Mouse (Mus musculus): ENCODE data around the gene Mmp28. TPM values are rescaled to one million over a fixed set of nuclear protein-coding genes. Genes with fewer than 3 reads are reported as not detected.

The Mmp28 gene
- polyA plus RNA-seq, 1 experiment from 2014 or later, result 2.6 TPM

DNA sequence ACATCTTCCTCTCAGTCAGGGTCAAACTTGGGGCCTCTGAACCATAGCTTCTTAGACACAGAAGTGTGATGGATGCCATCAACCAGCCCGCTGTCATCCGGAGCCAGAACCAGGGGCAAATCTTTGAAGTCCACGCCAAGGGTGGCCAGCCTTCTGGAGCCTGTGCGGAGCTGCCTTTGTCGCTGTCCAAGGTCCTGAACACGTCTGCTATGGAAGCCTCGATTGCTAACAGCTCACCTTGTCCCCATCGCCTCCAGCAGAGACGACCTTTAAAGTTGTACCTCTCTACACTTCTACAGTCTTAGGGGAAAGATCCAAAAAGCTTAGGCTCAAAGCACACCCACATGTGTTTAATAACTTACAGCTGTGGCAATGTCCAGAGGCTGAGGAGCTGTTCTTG, 41.6 kb downstream of the Mmp28 start:
- Histone ChIP-seq H3K4me2 (no peak overlapping the region), H3K27me3 (peaks cover 62% of the 10 kb centered on the region), H3K9ac (no peak overlapping the region), H3K4me3 (no peak overlapping the region), H3K4me1 (peaks cover 8% of the 10 kb centered on the region), H3K27ac (no peak overlapping the region), H3K36me3 (no peaks in the 10 kb centered on the region), H3K9me3 (no peaks in the 10 kb centered on the region)
- WGBS, result 1% methylated on average over 9 of the region's 9 CpGs
- no peak for ATAC-seq (ENCODE audit: insufficient number of reproducible peaks, insufficient read depth, low FRiP score, low TSS enrichment, low read depth)

DNA sequence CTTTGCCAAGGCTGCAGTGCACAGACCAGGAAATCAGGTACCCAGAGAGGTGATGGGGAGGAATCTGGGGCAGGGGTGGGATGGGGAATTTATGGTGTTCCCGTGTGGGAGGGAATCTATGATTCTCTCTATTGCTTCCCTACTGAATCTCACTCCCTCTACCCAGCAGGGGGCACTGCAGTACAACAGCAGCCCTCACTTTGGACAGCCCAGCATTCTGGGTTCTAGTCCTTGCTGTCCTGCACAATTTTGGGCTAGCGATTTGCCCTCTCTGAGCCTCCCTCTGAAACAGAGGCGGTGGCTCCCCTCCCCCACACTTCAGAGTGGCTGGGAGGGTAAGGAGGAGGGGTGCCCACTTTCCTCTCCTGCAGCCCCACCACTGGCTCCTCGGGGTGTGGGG, 42.5 kb downstream of the Mmp28 start:
- Histone ChIP-seq H3K4me2 (no peak overlapping the region), H3K27me3 (peaks cover 53% of the 10 kb centered on the region), H3K27ac (no peak overlapping the region), H3K36me3 (no peaks in the 10 kb centered on the region), H3K9me3 (no peaks in the 10 kb centered on the region), H3K4me3 (no peak overlapping the region), H3K4me1 (peaks cover 8% of the 10 kb centered on the region), H3K9ac (no peak overlapping the region)
- no peak for ATAC-seq (ENCODE audit: insufficient number of reproducible peaks, insufficient read depth, low FRiP score, low TSS enrichment, low read depth)
- 35% methylated on average over 4 of the region's 4 CpGs for WGBS

DNA sequence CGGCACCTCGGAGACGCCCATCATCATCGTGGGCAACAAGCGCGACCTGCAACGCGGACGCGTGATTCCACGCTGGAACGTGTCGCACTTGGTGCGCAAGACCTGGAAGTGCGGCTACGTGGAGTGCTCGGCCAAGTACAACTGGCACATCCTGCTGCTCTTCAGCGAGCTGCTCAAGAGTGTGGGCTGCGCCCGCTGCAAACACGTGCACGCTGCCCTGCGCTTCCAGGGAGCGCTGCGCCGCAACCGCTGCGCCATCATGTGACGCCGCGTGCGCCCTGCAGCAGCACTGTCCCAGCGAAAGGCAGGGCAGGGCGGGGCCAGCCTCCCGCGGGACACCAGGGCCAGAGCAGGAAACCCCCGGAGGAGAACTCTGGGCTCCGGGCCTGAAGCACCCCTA, 44.3 kb downstream of the Mmp28 start:
- H3K4me3 ChIP-seq, result 0 out of 2 replicates have a peak overlapping the region, but pooled peaks have one; percentile 20
- 7% methylated on average over 38 of the region's 38 CpGs for WGBS
- no peaks in the 10 kb centered on the region for H3K9me3 ChIP-seq
- H3K36me3 ChIP-seq, result no peaks in the 10 kb centered on the region
- no peak for ATAC-seq (ENCODE audit: insufficient number of reproducible peaks, insufficient read depth, low FRiP score, low TSS enrichment, low read depth)
- peak overlapping the region; percentile 28 for H3K4me2 ChIP-seq
- H3K9ac ChIP-seq, result no peak overlapping the region
- peaks cover 53% of the 10 kb centered on the region for H3K27me3 ChIP-seq
- H3K27ac ChIP-seq, result no peak overlapping the region
- peaks cover 8% of the 10 kb centered on the region for H3K4me1 ChIP-seq

DNA sequence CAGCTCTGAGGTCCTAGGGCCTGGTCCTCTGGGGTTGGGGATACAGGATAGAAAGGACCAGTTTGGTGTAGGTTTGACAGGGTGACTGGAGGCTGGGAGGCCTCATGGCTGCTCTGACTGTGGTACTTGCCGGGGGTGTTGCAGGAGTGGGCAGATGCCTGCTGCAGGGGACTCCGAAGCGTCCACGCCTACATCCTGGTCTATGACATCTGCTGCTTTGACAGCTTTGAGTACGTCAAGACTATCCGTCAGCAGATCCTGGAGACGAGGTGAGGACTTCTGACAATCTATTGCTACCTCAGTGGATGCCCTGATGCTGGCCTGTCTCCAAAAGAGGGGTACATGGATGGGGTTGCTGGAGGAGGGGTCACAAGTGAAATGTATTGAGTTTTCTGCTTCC, 45.2 kb downstream of the Mmp28 start:
- Histone ChIP-seq H3K9ac (no peak overlapping the region), H3K36me3 (no peaks in the 10 kb centered on the region), H3K4me3 (no peak overlapping the region), H3K4me1 (peaks cover 8% of the 10 kb centered on the region), H3K4me2 (no peak overlapping the region), H3K27ac (no peak overlapping the region), H3K9me3 (no peaks in the 10 kb centered on the region), H3K27me3 (peaks cover 52% of the 10 kb centered on the region)
- whole genome bisulfite sequencing, result 76% methylated on average over 7 of the region's 7 CpGs
- ATAC-seq (ENCODE audit: insufficient number of reproducible peaks, insufficient read depth, low FRiP score, low TSS enrichment, low read depth), result no peak

DNA sequence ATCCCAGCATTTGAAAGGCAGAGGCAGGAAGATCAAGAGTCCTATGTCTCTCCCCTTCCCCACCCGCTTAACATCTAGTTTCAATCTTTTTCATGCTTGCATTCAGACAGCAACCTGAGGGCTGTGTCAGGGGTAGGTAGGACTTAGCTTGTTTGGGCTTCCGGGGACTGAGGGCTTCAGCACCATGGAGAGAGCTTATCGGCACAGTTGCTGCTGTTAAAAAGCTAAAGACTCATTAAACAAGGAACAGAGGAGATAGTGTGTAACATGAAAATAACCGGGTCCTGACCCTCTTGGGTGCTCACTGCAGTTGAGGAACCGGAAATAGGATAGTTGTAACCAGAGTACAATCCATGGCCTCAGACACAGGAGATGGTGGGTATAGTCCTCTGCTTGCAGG, 45.8 kb downstream of the Mmp28 start:
- no peak for ATAC-seq (ENCODE audit: insufficient number of reproducible peaks, insufficient read depth, low FRiP score, low TSS enrichment, low read depth)
- Histone ChIP-seq H3K4me3 (no peak overlapping the region), H3K9ac (no peak overlapping the region), H3K36me3 (no peaks in the 10 kb centered on the region), H3K4me2 (no peak overlapping the region), H3K27me3 (peaks cover 50% of the 10 kb centered on the region), H3K9me3 (no peaks in the 10 kb centered on the region), H3K4me1 (peaks cover 8% of the 10 kb centered on the region), H3K27ac (no peak overlapping the region)
- WGBS, result 7% methylated on average over 5 of the region's 5 CpGs

DNA sequence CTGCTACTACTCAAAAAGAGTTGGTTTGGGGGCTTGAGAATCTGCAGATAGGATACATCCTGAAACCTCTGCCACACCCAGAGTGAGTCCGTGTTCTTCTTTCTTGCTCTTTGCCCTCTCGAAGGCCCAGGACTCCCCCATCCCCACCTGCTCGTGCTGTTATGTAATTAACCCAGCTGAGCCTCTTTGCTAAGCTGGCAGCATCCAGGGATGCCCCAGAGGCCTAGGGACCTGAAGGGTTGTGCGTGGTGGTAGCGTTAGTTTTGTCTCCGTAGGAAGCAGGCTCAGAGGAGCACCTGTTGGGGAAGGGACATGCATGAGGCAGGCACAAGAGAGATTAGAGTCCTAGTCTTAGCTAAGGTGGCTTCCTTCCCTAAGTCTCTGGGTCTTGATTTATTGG, 52.4 kb downstream of the Mmp28 start:
- no peak overlapping the region for H3K27ac ChIP-seq
- no peaks in the 10 kb centered on the region for H3K36me3 ChIP-seq
- peak overlapping the region; percentile 93 for H3K4me2 ChIP-seq
- H3K9ac ChIP-seq, result peak overlapping the region; percentile 84; the same call in 1 of the 2 replicates
- ATAC-seq (ENCODE audit: insufficient number of reproducible peaks, insufficient read depth, low FRiP score, low TSS enrichment, low read depth), result no peak
- H3K4me3 ChIP-seq, result peak overlapping the region; percentile 83
- peaks cover 8% of the 10 kb centered on the region; the same call in 1 of the 2 replicates for H3K4me1 ChIP-seq
- 38% methylated on average over 6 of the region's 6 CpGs for WGBS
- H3K27me3 ChIP-seq, result peaks cover 20% of the 10 kb centered on the region
- no peaks in the 10 kb centered on the region for H3K9me3 ChIP-seq

DNA sequence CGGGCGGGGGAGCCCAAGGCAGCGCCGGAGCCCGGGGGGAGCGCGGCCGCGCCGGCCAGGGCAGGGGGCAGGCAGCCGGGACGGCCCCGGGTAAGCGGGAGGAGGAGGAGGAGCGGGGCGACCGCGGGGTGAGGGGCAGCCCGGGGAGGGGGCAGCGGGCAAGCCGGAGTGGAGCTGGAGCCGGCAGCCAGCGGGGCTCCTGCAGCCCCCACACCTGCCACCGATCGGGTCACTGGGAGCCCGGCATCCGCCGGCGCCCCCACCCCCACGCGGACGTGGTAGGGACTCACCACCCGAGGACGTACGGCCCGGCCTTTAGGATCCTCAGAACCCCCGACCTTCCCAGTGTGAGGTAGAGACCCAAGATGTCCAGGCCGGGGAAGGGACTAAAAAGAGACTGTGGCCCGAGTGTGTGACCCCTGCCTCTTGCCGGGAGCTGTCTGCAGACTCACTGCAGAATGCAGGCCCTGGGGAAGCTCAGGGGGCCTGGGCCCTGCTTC, 53.0 kb downstream of the Mmp28 start:
- peak overlapping the region; percentile 84 for H3K9ac ChIP-seq
- 0% methylated on average over 21 of the region's 40 CpGs for WGBS
- H3K4me2 ChIP-seq, result peak overlapping the region; percentile 93
- no peak overlapping the region for H3K27ac ChIP-seq
- H3K36me3 ChIP-seq, result no peaks in the 10 kb centered on the region
- peak; percentile 35; the same call in 1 of the 2 replicates for ATAC-seq (ENCODE audit: insufficient number of reproducible peaks, insufficient read depth, low FRiP score, low TSS enrichment, low read depth)
- peak overlapping the region; percentile 83 for H3K4me3 ChIP-seq
- H3K27me3 ChIP-seq, result peaks cover 20% of the 10 kb centered on the region
- no peaks in the 10 kb centered on the region for H3K9me3 ChIP-seq
- peaks cover 8% of the 10 kb centered on the region; the same call in 1 of the 2 replicates for H3K4me1 ChIP-seq

DNA sequence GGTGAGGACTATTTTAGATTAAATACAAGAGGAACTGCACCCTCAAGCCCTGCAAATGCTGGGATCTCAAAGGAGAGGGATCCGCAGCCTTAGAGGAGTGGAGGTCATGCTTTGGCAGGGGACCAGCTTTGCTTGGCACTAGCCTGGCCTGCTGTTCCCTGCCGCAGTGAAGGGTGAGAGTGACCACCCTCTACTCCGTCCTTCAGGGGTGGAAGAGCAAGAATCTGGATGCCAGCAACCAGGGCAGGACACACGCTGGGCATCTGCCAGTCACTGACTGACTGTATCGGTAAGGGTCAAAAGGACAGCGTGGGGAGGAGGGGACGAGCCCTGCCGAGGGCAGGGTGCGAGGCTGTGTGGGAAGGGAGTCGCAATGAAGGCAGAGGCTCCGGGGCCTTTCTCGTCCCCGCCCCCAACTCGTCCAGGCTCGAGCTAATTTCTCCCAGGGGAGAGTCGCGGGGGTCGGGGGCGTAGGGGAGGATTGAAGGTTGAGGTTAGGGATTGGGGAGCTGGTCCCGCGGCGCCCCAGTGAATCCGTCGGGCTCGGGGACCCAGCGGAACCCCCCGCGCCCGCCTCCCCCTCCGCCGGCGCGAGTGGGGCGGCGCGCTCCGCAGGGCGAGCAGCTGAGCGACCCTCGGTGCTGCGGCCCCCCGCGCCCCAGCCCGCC, 53.6 kb downstream of the Mmp28 start, which contains the start of gene Rasl10b:
Gene Rasl10b, plus strand, starts transcription at position 51 of the 668 bp plus-strand sequence.
- H3K9ac ChIP-seq, result peak within 1 kb of the TSS; percentile 84
- 2% methylated on average over 33 of the region's 44 CpGs for WGBS
- peak within 1 kb of the TSS; percentile 83 for H3K4me3 ChIP-seq
- H3K36me3 ChIP-seq, result no peaks in the 10 kb centered on the region
- H3K27me3 ChIP-seq, result peaks cover 20% of the 10 kb centered on the region
- peak; percentile 45; the same call in 1 of the 2 replicates for ATAC-seq (ENCODE audit: insufficient number of reproducible peaks, insufficient read depth, low FRiP score, low TSS enrichment, low read depth)
- no peak within 1 kb of the TSS for H3K27ac ChIP-seq
- peak within 1 kb of the TSS; percentile 93 for H3K4me2 ChIP-seq
- H3K4me1 ChIP-seq, result peaks cover 8% of the 10 kb centered on the region; the same call in 1 of the 2 replicates
- no peaks in the 10 kb centered on the region for H3K9me3 ChIP-seq

DNA sequence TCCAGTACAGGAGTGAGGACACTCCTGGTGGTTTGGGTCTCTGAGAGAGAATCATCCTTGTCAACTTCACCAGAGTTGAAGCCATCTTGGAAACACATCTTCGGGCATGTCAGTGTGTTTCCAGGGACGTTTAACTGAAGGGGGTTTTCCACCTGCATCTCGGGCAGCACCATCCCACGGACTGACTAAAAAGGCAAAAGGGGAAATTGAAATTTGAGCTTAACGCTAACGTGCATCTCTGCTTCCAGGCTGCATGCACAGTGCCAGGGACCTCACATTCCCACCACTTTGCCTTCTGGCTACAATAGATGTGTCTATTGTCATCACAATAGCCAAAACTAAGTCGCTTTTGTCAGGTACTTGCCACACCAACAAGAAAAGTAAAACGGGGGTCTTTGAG, 54.6 kb downstream of the Mmp28 start:
- Histone ChIP-seq H3K4me2 (no peak overlapping the region), H3K27ac (no peak overlapping the region), H3K4me3 (no peak overlapping the region), H3K4me1 (peaks cover 8% of the 10 kb centered on the region; the same call in 1 of the 2 replicates), H3K27me3 (peaks cover 20% of the 10 kb centered on the region), H3K36me3 (peaks cover 9% of the 10 kb centered on the region), H3K9me3 (no peaks in the 10 kb centered on the region), H3K9ac (no peak overlapping the region)
- 31% methylated on average over 8 of the region's 8 CpGs for WGBS
- ATAC-seq (ENCODE audit: insufficient number of reproducible peaks, insufficient read depth, low FRiP score, low TSS enrichment, low read depth), result no peak

DNA sequence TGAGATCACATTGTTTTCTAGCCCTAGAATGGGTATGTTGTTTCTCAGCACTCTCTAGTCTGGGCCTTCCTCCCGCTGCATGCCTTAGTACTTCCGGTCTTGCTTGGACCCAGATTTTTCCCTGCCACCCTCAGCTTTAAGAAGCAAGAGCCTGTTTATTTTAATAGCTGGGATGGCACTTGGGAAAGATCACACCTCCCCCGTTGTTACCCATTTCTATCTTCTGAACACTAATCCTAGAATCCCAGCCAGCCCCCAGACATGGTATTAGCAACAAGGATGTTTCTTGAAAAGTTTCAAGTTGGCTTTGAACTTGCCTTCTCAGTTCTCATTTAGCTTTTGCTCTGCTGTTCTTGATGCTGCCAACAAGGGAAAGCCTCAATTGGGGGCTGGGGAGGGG, 56.5 kb downstream of the Mmp28 start:
- 57% methylated on average over 3 of the region's 3 CpGs for WGBS
- ATAC-seq (ENCODE audit: insufficient number of reproducible peaks, insufficient read depth, low FRiP score, low TSS enrichment, low read depth), result no peak
- no peaks in the 10 kb centered on the region for H3K9me3 ChIP-seq
- peaks cover 16% of the 10 kb centered on the region for H3K27me3 ChIP-seq
- H3K9ac ChIP-seq, result no peak overlapping the region
- H3K27ac ChIP-seq, result no peak overlapping the region
- peaks cover 21% of the 10 kb centered on the region for H3K36me3 ChIP-seq
- peaks cover 8% of the 10 kb centered on the region; the same call in 1 of the 2 replicates for H3K4me1 ChIP-seq
- no peak overlapping the region for H3K4me3 ChIP-seq
- H3K4me2 ChIP-seq, result no peak overlapping the region

DNA sequence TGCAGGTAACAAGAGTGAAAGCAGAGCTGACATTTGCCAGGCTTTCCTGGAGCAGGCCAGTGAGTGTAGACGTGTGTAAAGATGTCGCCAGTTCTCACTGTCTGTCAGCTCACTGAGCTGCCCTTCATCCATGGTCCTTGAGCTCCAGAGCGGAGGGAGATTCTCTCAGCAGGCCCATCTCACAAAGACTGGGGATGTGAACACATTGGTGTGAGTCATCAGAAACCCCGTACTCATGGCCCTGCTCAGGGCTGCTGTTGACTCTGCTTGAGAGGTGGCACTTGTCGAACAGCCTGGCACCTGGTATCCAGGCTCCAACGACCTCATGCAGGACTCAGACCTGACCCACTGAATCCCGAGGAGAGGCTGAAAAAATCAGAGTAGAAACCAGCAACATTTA, 59.1 kb downstream of the Mmp28 start:
- H3K27me3 ChIP-seq, result peaks cover 3% of the 10 kb centered on the region; the same call in 1 of the 2 replicates
- no peak for ATAC-seq (ENCODE audit: insufficient number of reproducible peaks, insufficient read depth, low FRiP score, low TSS enrichment, low read depth)
- WGBS, result 87% methylated on average over 7 of the region's 7 CpGs
- no peaks in the 10 kb centered on the region for H3K4me1 ChIP-seq
- H3K36me3 ChIP-seq, result peaks cover 31% of the 10 kb centered on the region
- no peak overlapping the region for H3K27ac ChIP-seq
- H3K4me3 ChIP-seq, result no peak overlapping the region
- H3K9me3 ChIP-seq, result no peaks in the 10 kb centered on the region
- H3K4me2 ChIP-seq, result no peak overlapping the region
- H3K9ac ChIP-seq, result no peak overlapping the region

DNA sequence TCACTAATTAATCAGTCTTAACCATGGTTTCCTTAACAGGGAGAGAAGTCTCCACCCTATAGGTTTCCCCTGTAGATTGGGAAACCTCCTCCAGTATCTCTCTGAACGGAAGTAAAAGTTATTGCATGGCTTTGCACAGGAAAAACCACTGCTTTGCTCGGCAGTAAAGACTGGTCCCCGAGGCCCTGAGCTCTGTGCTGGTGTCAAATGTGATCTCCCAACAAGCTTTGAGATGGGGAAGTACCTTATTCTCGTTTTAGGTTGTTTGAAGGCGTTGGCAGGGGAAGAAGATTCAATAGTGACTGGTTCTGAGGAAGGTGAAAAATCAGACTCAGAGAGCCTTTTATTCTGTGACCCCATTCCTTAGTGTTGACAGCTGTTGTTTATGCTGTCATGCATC, 64.1 kb downstream of the Mmp28 start:
- 80% methylated on average over 5 of the region's 5 CpGs for WGBS
- Histone ChIP-seq H3K27me3 (no peaks in the 10 kb centered on the region), H3K9ac (no peak overlapping the region), H3K4me3 (no peak overlapping the region), H3K27ac (no peak overlapping the region), H3K4me2 (no peak overlapping the region), H3K9me3 (no peaks in the 10 kb centered on the region), H3K4me1 (no peaks in the 10 kb centered on the region), H3K36me3 (peaks cover 53% of the 10 kb centered on the region)
- no peak for ATAC-seq (ENCODE audit: insufficient number of reproducible peaks, insufficient read depth, low FRiP score, low TSS enrichment, low read depth)
